Mouse (Mus musculus) liver, embryonic 11.5 days (tissue): ENCODE measurements at regions not wholly inside any gene's neighbourhood (a gene's known extent, or its start where the extent isn't known, plus 50 kb on each side); places are given as distances from the start of the nearest gene placed in this dataset.
"Not testable (repeated sequence)": the region's sequence is repeated elsewhere in the genome, so short reads cannot be mapped to it uniquely, and the experiment has no call there.

Source experiments
- ATAC-seq: fragments of 200-750 bp; cut with Nextera tagmentation; replicated peaks from 2 replicates; pipeline ENCODE4 v1.8.0; 2017; ENCODE audit warnings: moderate number of reproducible peaks, mild to moderate bottlenecking, moderate TSS enrichment, moderate library complexity; ENCODE audit not compliant: low FRiP score
- DNase-seq: peaks from one replicate; pipeline ENCODE4 v3.0.0-alpha.2; 2017; ENCODE audit warnings: low spot score
- H3K27ac ChIP-seq: fragments of 300-500 bp; sonication (generic); 2 replicates; pipeline ENCODE4 v1.5.1; 2014; ENCODE audit warnings: mild to moderate bottlenecking, low read depth, low read length, control low read depth
- H3K27me3 ChIP-seq: fragments of 300-500 bp; sonication (generic); replicated peaks from 2 replicates; pipeline ENCODE4 v1.6.1; 2014; ENCODE audit warnings: low read length, mixed read lengths; ENCODE audit not compliant: control insufficient read depth, insufficient read depth
- H3K36me3 ChIP-seq: fragments of 300-500 bp; sonication (generic); 2 replicates; pipeline ENCODE4 v1.6.1; 2014; ENCODE audit warnings: mild to moderate bottlenecking, low read length, moderate library complexity, mixed read lengths; ENCODE audit not compliant: control insufficient read depth, insufficient read depth
- H3K4me1 ChIP-seq: fragments of 300-500 bp; sonication (generic); replicated peaks from 2 replicates; pipeline ENCODE4 v1.6.1; 2014; ENCODE audit warnings: low read length, mixed read lengths; ENCODE audit not compliant: control insufficient read depth, insufficient read depth
- H3K4me2 ChIP-seq: fragments of 300-500 bp; sonication (generic); 2 replicates; pipeline ENCODE4 v1.6.1; 2014; ENCODE audit warnings: mild to moderate bottlenecking, control low read depth, moderate library complexity
- H3K4me3 ChIP-seq: fragments of 300-500 bp; sonication (generic); 2 replicates; pipeline ENCODE4 v1.5.1; 2014; ENCODE audit warnings: low read depth, low read length, control low read depth
- H3K9ac ChIP-seq: fragments of 300-500 bp; sonication (generic); 2 replicates; pipeline ENCODE4 v1.6.1; 2014; ENCODE audit warnings: low read depth, low read length, control low read depth
- H3K9me3 ChIP-seq: fragments of 300-500 bp; sonication (generic); 2 replicates; pipeline ENCODE4 v1.6.1; 2016; ENCODE audit warnings: low read length, inconsistent platforms, mixed read lengths; ENCODE audit not compliant: control insufficient read depth
- WGBS: fragments of 180-500 bp; shearing (Covaris S2); extraction: QIAGEN DNeasy Blood & Tissue Kit; methylation state at CpG from one replicate; pipeline ENCODE4 v1.1.7; 2014; 5-methylcytosine and 5-hydroxymethylcytosine counted together

- ATAC-seq = no peak
- no peak for DNase-seq
- WGBS = 77% methylated on average over 7 of the region's 7 CpGs
- Histone ChIP-seq H3K4me3 (no peak overlapping the region), H3K4me2 (no peak overlapping the region), H3K27ac (no peak overlapping the region), H3K9me3 (no peaks in the 10 kb centered on the region), H3K9ac (no peak overlapping the region), H3K4me1 (no peaks in the 10 kb centered on the region), H3K27me3 (no peaks in the 10 kb centered on the region), H3K36me3 (no peaks in the 10 kb centered on the region)
These were observed 347.6 kb upstream of the Tbc1d2b start for GRCm38 (mm10) chr9:90618154-90618553.

DNA sequence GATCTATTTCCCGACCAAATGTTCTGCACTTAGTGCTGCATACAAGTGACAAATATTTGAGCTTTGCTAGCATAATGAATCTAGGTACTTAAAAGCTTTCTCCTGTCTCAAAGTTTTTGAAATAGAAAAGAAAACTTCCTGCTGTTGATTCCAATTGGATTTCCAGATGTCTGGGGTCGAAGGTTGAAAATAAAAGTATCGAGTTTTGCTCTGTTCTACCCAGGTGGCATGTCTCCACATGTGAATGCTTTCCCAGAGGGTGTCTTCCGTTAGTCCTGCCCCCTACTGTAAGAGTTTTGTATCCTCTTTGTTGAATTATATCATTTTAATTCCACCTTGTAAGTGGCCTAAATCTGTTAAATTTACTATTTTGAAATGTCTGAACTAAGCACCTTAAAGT, 327.3 kb upstream of the Tbc1d2b start:
- DNase-seq = no peak

DNA sequence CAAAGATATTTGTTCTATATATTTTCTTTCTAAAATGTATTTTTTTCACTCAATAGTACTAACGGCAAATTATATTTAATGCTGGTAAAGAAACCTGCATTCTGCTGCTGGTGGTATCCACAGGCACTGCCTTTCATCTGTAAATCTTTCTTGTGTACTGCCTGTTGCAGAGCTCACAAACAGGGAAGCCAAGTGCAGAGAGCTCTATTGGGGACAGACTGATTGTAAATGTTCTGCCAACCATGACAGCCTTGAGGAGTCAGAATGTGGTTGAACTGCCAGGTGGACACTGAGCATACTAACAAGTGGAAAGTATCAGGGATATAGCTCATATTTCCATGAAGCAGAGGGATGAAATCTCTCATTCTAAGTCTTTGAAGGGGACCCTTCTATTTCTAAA, 286.1 kb upstream of the Tbc1d2b start:
- no peaks in the 10 kb centered on the region for H3K36me3 ChIP-seq
- no peak for ATAC-seq
- no peaks in the 10 kb centered on the region for H3K27me3 ChIP-seq
- no peak for DNase-seq
- H3K9me3 ChIP-seq = no peaks in the 10 kb centered on the region
- no peak overlapping the region for H3K4me2 ChIP-seq
- H3K9ac ChIP-seq = no peak overlapping the region
- H3K27ac ChIP-seq = no peak overlapping the region
- no peak overlapping the region for H3K4me3 ChIP-seq
- H3K4me1 ChIP-seq = no peaks in the 10 kb centered on the region
- WGBS = 90% methylated on average over 1 of the region's 1 CpGs

More for the DNA sequence above, 327.3 kb upstream of the Tbc1d2b start:
- no peak overlapping the region for H3K27ac ChIP-seq
- WGBS = 66% methylated on average over 4 of the region's 4 CpGs
- H3K4me2 ChIP-seq = no peak overlapping the region
- H3K27me3 ChIP-seq = no peaks in the 10 kb centered on the region
- no peaks in the 10 kb centered on the region for H3K36me3 ChIP-seq
- no peak overlapping the region for H3K4me3 ChIP-seq
- no peak overlapping the region for H3K9ac ChIP-seq
- H3K9me3 ChIP-seq = no peaks in the 10 kb centered on the region
- no peaks in the 10 kb centered on the region for H3K4me1 ChIP-seq
- ATAC-seq = no peak

GRCm38 (mm10) chr9:90556216-90556615, 285.6 kb upstream of the Tbc1d2b start:
- Histone ChIP-seq H3K4me3 (no peak overlapping the region), H3K27ac (no peak overlapping the region), H3K4me1 (no peaks in the 10 kb centered on the region), H3K27me3 (no peaks in the 10 kb centered on the region), H3K9me3 (no peaks in the 10 kb centered on the region), H3K4me2 (no peak overlapping the region), H3K9ac (no peak overlapping the region), H3K36me3 (no peaks in the 10 kb centered on the region)
- 72% methylated on average over 3 of the region's 3 CpGs for WGBS
- no peak for ATAC-seq
- no peak for DNase-seq

DNA sequence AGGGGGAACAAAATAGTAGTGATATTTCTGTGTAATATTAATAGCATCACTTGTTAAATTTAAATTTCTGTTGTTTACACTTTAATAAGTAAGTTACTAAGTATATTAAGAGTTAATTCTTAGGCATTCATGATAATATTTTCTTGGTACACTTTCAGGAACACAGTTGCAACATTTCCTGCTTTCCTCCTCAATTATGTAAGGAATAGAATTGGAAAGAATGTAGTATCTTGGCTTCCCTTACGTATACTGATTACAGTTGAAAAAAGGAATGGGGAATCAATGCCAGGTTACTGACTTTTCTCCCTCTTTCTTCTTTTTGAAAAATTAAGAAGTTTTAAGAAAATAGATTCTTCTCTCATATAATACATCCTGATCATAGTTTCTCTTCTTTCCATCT, 277.3 kb upstream of the Tbc1d2b start:
- H3K9ac ChIP-seq = no peak overlapping the region
- no peaks in the 10 kb centered on the region for H3K27me3 ChIP-seq
- H3K4me3 ChIP-seq = no peak overlapping the region
- no peak overlapping the region for H3K27ac ChIP-seq
- no peaks in the 10 kb centered on the region for H3K36me3 ChIP-seq
- DNase-seq (no peak), ATAC-seq (no peak)
- WGBS = 88% methylated on average over 1 of the region's 1 CpGs
- no peaks in the 10 kb centered on the region for H3K9me3 ChIP-seq
- no peaks in the 10 kb centered on the region for H3K4me1 ChIP-seq
- no peak overlapping the region for H3K4me2 ChIP-seq

GRCm38 (mm10) chr9:90546720-90547119, 276.1 kb upstream of the Tbc1d2b start:
- no peaks in the 10 kb centered on the region for H3K4me1 ChIP-seq
- no peak overlapping the region for H3K9ac ChIP-seq
- no peaks in the 10 kb centered on the region for H3K36me3 ChIP-seq
- no peak for ATAC-seq
- H3K27me3 ChIP-seq = no peaks in the 10 kb centered on the region
- no peak overlapping the region for H3K27ac ChIP-seq
- no peak overlapping the region for H3K4me2 ChIP-seq
- no peak for DNase-seq
- H3K9me3 ChIP-seq = no peaks in the 10 kb centered on the region
- no peak overlapping the region for H3K4me3 ChIP-seq

- not testable (repeated sequence) for H3K4me3 ChIP-seq, H3K4me2 ChIP-seq, ATAC-seq, H3K27ac ChIP-seq, H3K9me3 ChIP-seq, H3K4me1 ChIP-seq, DNase-seq, H3K27me3 ChIP-seq, H3K36me3 ChIP-seq, H3K9ac ChIP-seq
- WGBS = 74% methylated on average over 8 of the region's 8 CpGs
These were observed 267.1 kb upstream of the Tbc1d2b start for GRCm38 (mm10) chr9:90537683-90538082.

DNA sequence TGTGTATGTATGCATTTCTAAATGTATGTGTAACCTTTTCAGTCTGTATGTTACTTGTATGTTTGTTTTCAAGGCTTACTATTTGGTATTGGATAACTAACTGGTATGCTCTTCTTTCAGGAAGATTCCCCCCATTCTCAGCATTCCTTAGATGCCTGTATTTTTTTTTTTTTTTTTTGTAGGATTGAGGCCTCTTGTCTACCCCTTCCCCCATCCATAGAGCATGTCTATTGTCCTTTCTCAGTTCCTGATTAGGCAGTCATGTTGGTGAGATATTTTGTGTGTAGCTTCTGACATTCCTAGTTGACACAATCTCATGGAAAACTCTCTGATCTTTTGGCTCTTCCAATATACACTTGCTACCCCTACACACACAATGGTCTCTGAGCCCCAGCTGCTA, 262.8 kb upstream of the Tbc1d2b start:
- H3K9me3 ChIP-seq = no peaks in the 10 kb centered on the region
- H3K27me3 ChIP-seq = no peaks in the 10 kb centered on the region
- no peak overlapping the region for H3K27ac ChIP-seq
- no peak for ATAC-seq
- no peak overlapping the region for H3K4me2 ChIP-seq
- H3K4me1 ChIP-seq = no peaks in the 10 kb centered on the region
- no peaks in the 10 kb centered on the region for H3K36me3 ChIP-seq
- DNase-seq = no peak
- H3K4me3 ChIP-seq = no peak overlapping the region
- H3K9ac ChIP-seq = no peak overlapping the region

GRCm38 (mm10) chr9:90521186-90521585, 250.6 kb upstream of the Tbc1d2b start:
- H3K27me3 ChIP-seq = no peaks in the 10 kb centered on the region
- no peaks in the 10 kb centered on the region for H3K36me3 ChIP-seq
- no peak for ATAC-seq
- no peak overlapping the region for H3K4me2 ChIP-seq
- no peak overlapping the region for H3K4me3 ChIP-seq
- no peak overlapping the region for H3K27ac ChIP-seq
- WGBS = 79% methylated on average over 3 of the region's 3 CpGs
- no peaks in the 10 kb centered on the region for H3K9me3 ChIP-seq
- no peaks in the 10 kb centered on the region for H3K4me1 ChIP-seq
- H3K9ac ChIP-seq = no peak overlapping the region
- no peak for DNase-seq
